ENCODE assay signal across 11 mouse cellular contexts in genomic region chr6:94676840-94677239, GRCm38 (mm10). TPM values are rescaled to one million over a fixed set of nuclear protein-coding genes. Genes with fewer than 3 reads are reported as not detected.
DNase-seq lines count a peak whose midpoint lies in the region; ATAC-seq and TF ChIP-seq lines count a peak whose summit lies in the region.
"Had no signal": no experiment of that assay in that cellular context is flagged by ENCODE, and none has a peak within 500 bp of the region (broad histone marks: within the 10 kb centered on the region; RNA-seq: fewer than 3 reads in every experiment).

No protein-coding gene starts in this region.

- 71% methylated on average over 3 of the region's 3 CpGs for WGBS in hindbrain, embryonic 15.5 days
- 85% methylated on average over 3 of the region's 3 CpGs for WGBS in hindbrain, embryonic 14.5 days
- 45% methylated on average over 3 of the region's 3 CpGs for WGBS in lung, embryonic 16.5 days

- H3K4me3 ChIP-seq in hindbrain, embryonic 15.5 days = no peak overlapping the region
- H3K4me3 ChIP-seq in hindbrain, embryonic 14.5 days (replicated peaks; ENCODE audit: low read length) = no peak overlapping the region
- peak overlapping the region; percentile 18; the same call in 1 of the 2 replicates for H3K4me3 ChIP-seq in G1E (ENCODE audit: low read depth, low read length)
- H3K4me3 ChIP-seq in lung, embryonic 16.5 days (ENCODE audit: low read length) = peak overlapping the region; percentile 16
- H3K4me3 ChIP-seq: midbrain, embryonic 12.5 days had no signal

- H3K27me3 ChIP-seq in hindbrain, embryonic 15.5 days = no peaks in the 10 kb centered on the region
- H3K27me3 ChIP-seq in hindbrain, embryonic 14.5 days (ENCODE audit: control insufficient read depth, insufficient read depth, low read length) = no peaks in the 10 kb centered on the region
- H3K27me3 ChIP-seq in G1E (ENCODE audit: insufficient read depth, low read length) = peaks cover 3% of the 10 kb centered on the region; the same call in 1 of the 2 replicates
- H3K27me3 ChIP-seq in lung, embryonic 16.5 days (ENCODE audit: control insufficient read depth, insufficient read depth, low read depth, low read length) = no peaks in the 10 kb centered on the region; the same call in 1 of the 2 replicates
- H3K27me3 ChIP-seq: midbrain, embryonic 12.5 days had no signal

- H3K27ac ChIP-seq in hindbrain, embryonic 15.5 days (replicated peaks) = no peak overlapping the region
- no peak overlapping the region for H3K27ac ChIP-seq in hindbrain, embryonic 14.5 days
- H3K27ac ChIP-seq in lung, embryonic 16.5 days (ENCODE audit: low read length) = peak overlapping the region; percentile 83
- H3K27ac ChIP-seq: midbrain, embryonic 12.5 days had no signal

- H3K9me3 ChIP-seq in hindbrain, embryonic 15.5 days = no peaks in the 10 kb centered on the region
- no peaks in the 10 kb centered on the region for H3K9me3 ChIP-seq in hindbrain, embryonic 14.5 days (ENCODE audit: control insufficient read depth, low read length)
- H3K9me3 ChIP-seq in G1E (replicated peaks) = no peaks in the 10 kb centered on the region
- no peaks in the 10 kb centered on the region for H3K9me3 ChIP-seq in lung, embryonic 16.5 days (ENCODE audit: control insufficient read depth, low read length)
- H3K9me3 ChIP-seq: midbrain, embryonic 12.5 days had no signal

- no peak for ATAC-seq in CD4-positive, CD25-positive, alpha-beta regulatory T cell, adult 4 months
- no peak for ATAC-seq in hindbrain, embryonic 15.5 days (ENCODE audit: low FRiP score, low read depth)
- no peak for ATAC-seq in hindbrain, embryonic 14.5 days (ENCODE audit: low FRiP score)
- ATAC-seq in G1E (ENCODE audit: extremely low read depth, insufficient number of reproducible peaks, low FRiP score, poor library complexity, severe bottlenecking) = no peak
- peak; percentile 78 for ATAC-seq in lung, embryonic 16.5 days (ENCODE audit: low read depth)

- H3K36me3 ChIP-seq in hindbrain, embryonic 15.5 days = no peaks in the 10 kb centered on the region
- no peaks in the 10 kb centered on the region for H3K36me3 ChIP-seq in hindbrain, embryonic 14.5 days (replicated peaks; ENCODE audit: control insufficient read depth, insufficient read depth)
- peaks cover 11% of the 10 kb centered on the region for H3K36me3 ChIP-seq in G1E (replicated peaks)
- no peaks in the 10 kb centered on the region for H3K36me3 ChIP-seq in lung, embryonic 16.5 days (ENCODE audit: control insufficient read depth, insufficient read depth, low read length)
- H3K36me3 ChIP-seq: midbrain, embryonic 12.5 days had no signal

- H3K4me1 ChIP-seq in hindbrain, embryonic 15.5 days (replicated peaks) = peaks cover 50% of the 10 kb centered on the region
- peaks cover 36% of the 10 kb centered on the region for H3K4me1 ChIP-seq in hindbrain, embryonic 14.5 days (replicated peaks; ENCODE audit: control insufficient read depth, insufficient read depth, low read length)
- H3K4me1 ChIP-seq in G1E (ENCODE audit: insufficient read depth, low read depth, low read length) = peaks cover 89% of the 10 kb centered on the region
- peaks cover 47% of the 10 kb centered on the region for H3K4me1 ChIP-seq in lung, embryonic 16.5 days (replicated peaks; ENCODE audit: control insufficient read depth, insufficient read depth, low read length)

- peak; percentile 41 for DNase-seq in CD4-positive, CD25-positive, alpha-beta regulatory T cell, adult 2 months (ENCODE audit: low read depth, low spot score)
- DNase-seq in hindbrain, embryonic 14.5 days (ENCODE audit: low spot score) = no peak
- no peak for DNase-seq in G1E (ENCODE audit: low spot score)
- no peak for DNase-seq in left cerebral cortex, postnatal 14 days (ENCODE audit: low spot score in 2 of 2)
- DNase-seq in right cerebral cortex, postnatal 25 days = no peak
- DNase-seq: adrenal gland, adult 8-10 months; kidney, adult 8-10 months had no signal

- intact Hi-C loops in left cerebral cortex, postnatal 14 days (cut with DNase I) = no loop called here

- H3K4me2 ChIP-seq in hindbrain, embryonic 15.5 days = peak overlapping the region; percentile 5; the same call in 1 of the 2 replicates
- no peak overlapping the region; the same call in 1 of the 2 replicates for H3K4me2 ChIP-seq in hindbrain, embryonic 14.5 days (replicated peaks)
- peak overlapping the region; percentile 44 for H3K4me2 ChIP-seq in lung, embryonic 16.5 days (ENCODE audit: low read depth, low read length)
- H3K4me2 ChIP-seq: midbrain, embryonic 12.5 days had no signal

- peak overlapping the region; percentile 20; the same call in 1 of the 2 replicates for H3K9ac ChIP-seq in hindbrain, embryonic 15.5 days
- H3K9ac ChIP-seq in hindbrain, embryonic 14.5 days = no peak overlapping the region
- no peak overlapping the region for H3K9ac ChIP-seq in lung, embryonic 16.5 days (ENCODE audit: low read length)
- H3K9ac ChIP-seq: midbrain, embryonic 12.5 days had no signal

- no peak for TF ChIP-seq CTCF in G1E (IDR thresholded peaks at IDR 0.05; ENCODE audit: low read depth, low read length)

RNA-seq across cellular contexts. Expression of gene Lrig1, which starts 23.1 kb away (rescaled TPM):
- 10 to 100 TPM; 30.8 to 38.6 TPM for polyA plus RNA-seq in CD4-positive, CD25-positive, alpha-beta regulatory T cell, adult 4 months (2017; shearing (Covaris generic))
- polyA plus RNA-seq in hindbrain, embryonic 15.5 days (2015; fragmentation: Nextera tagmentation; extraction: Ambion mirVana) = 20.6 and 23.8 TPM in 2 replicates
- polyA plus RNA-seq in hindbrain, embryonic 14.5 days (2014; fragmentation: Nextera tagmentation; extraction: Ambion mirVana) = 22.3 and 30.2 TPM in 2 replicates
- total RNA-seq in G1E (2014; fragmentation: Nextera tagmentation) (19.8 and 23.6 TPM in 2 replicates), G1E (2017) (9.7 and 12.0 TPM in 2 replicates)
- polyA plus RNA-seq in G1E (2012) = 5.9 and 7.0 TPM in 2 replicates
- polyA plus RNA-seq in lung, embryonic 16.5 days (2015; fragmentation: Nextera tagmentation; extraction: Ambion mirVana) = 7.7 and 9.7 TPM in 2 replicates
- 10 to 100 TPM; 28.5 to 30.6 TPM for total RNA-seq in left cerebral cortex, postnatal 14 days (2021)

Comparison
In these comparisons a context has a peak if more than half of its experiments do, and no peak if none do; other contexts are left out.
1. H3K4me3 ChIP-seq: peak in G1E (single experiment) and lung, embryonic 16.5 days (single experiment); none in hindbrain, embryonic 15.5 days (single experiment) and hindbrain, embryonic 14.5 days (single experiment).